Mouse (Mus musculus) midbrain, embryonic 12.5 days (tissue): ENCODE measurements around the gene Srsf7. TPM values are rescaled to one million over a fixed set of nuclear protein-coding genes. Genes with fewer than 3 reads are reported as not detected.

Source experiments
- ATAC-seq: fragments of 200-750 bp; cut with Nextera tagmentation; 2 replicates; pipeline ENCODE4 v1.8.0; 2017; ENCODE audit warnings: low read depth, moderate TSS enrichment, moderate library complexity; ENCODE audit not compliant: low FRiP score
- H3K27ac ChIP-seq: fragments of 300-500 bp; sonication (generic); replicated peaks from 2 replicates; pipeline ENCODE4 v1.5.1; 2016; ENCODE audit warnings: mild to moderate bottlenecking
- H3K27me3 ChIP-seq: fragments of 300-500 bp; sonication (generic); 2 replicates; pipeline ENCODE4 v1.6.1; 2016; ENCODE audit warnings: mild to moderate bottlenecking
- H3K36me3 ChIP-seq: fragments of 300-500 bp; sonication (generic); 2 replicates; pipeline ENCODE4 v1.6.1; 2016
- H3K4me1 ChIP-seq: fragments of 300-500 bp; sonication (generic); 2 replicates; pipeline ENCODE4 v1.6.1; 2016
- H3K4me2 ChIP-seq: fragments of 300-500 bp; sonication (generic); replicated peaks from 2 replicates; pipeline ENCODE4 v1.6.1; 2016; ENCODE audit warnings: mild to moderate bottlenecking, moderate library complexity
- H3K4me3 ChIP-seq: fragments of 300-500 bp; sonication (generic); 2 replicates; pipeline ENCODE4 v1.5.1; 2016; ENCODE audit warnings: mild to moderate bottlenecking
- H3K9ac ChIP-seq: fragments of 300-500 bp; sonication (generic); replicated peaks from 2 replicates; pipeline ENCODE4 v1.6.1; 2016; ENCODE audit warnings: mild to moderate bottlenecking, moderate library complexity
- H3K9me3 ChIP-seq: fragments of 300-500 bp; sonication (generic); 2 replicates; pipeline ENCODE4 v1.6.1; 2016; ENCODE audit warnings: mild to moderate bottlenecking
- WGBS: fragments of 180-500 bp; shearing (Covaris S2); methylation state at CpG from one replicate; pipeline ENCODE4 v1.1.7; 2016; 5-methylcytosine and 5-hydroxymethylcytosine counted together
- polyA plus RNA-seq: library from polyadenylated mRNA; unstranded; fragments of >200 nt; fragmentation: Nextera tagmentation; extraction: Ambion mirVana; gene quantifications from 2 replicates; pipeline ENCODE4 v1.2.1, GENCODE M21; 2016

Gene Srsf7
- polyA plus RNA-seq, 1 experiment from 2014 or later: 688 TPM

- Histone ChIP-seq H3K4me2 (peak overlapping the region; percentile 37), H3K9me3 (no peaks in the 10 kb centered on the region), H3K9ac (no peak overlapping the region), H3K36me3 (no peaks in the 10 kb centered on the region), H3K27ac (peak overlapping the region; percentile 65), H3K27me3 (no peaks in the 10 kb centered on the region), H3K4me3 (peak overlapping the region; percentile 8; the same call in 1 of the 2 replicates), H3K4me1 (peaks cover 18% of the 10 kb centered on the region)
- ATAC-seq: peak; percentile 89
- 20% methylated on average over 16 of the region's 16 CpGs for WGBS
Measured at GRCm38 (mm10) chr17:80168425-80169182, 38.5 kb downstream of the Srsf7 start.

- Histone ChIP-seq H3K27ac (0 out of 2 replicates have a peak overlapping the region, but pooled peaks have one; percentile 65), H3K4me2 (peak overlapping the region; percentile 37; the same call in 1 of the 2 replicates), H3K4me3 (no peak overlapping the region), H3K9me3 (no peaks in the 10 kb centered on the region), H3K4me1 (peaks cover 18% of the 10 kb centered on the region), H3K36me3 (no peaks in the 10 kb centered on the region), H3K9ac (no peak overlapping the region), H3K27me3 (no peaks in the 10 kb centered on the region)
- ATAC-seq: peak; percentile 55; the same call in 1 of the 2 replicates
- WGBS: 70% methylated on average over 7 of the region's 7 CpGs
Measured at GRCm38 (mm10) chr17:80167851-80168251, 39.3 kb downstream of the Srsf7 start.

GRCm38 (mm10) chr17:80167436-80167835 lies 39.7 kb downstream of the Srsf7 start:
- no peak for ATAC-seq
- Histone ChIP-seq H3K4me3 (no peak overlapping the region), H3K36me3 (no peaks in the 10 kb centered on the region), H3K27me3 (no peaks in the 10 kb centered on the region), H3K9ac (no peak overlapping the region), H3K27ac (no peak overlapping the region), H3K9me3 (no peaks in the 10 kb centered on the region), H3K4me1 (peaks cover 18% of the 10 kb centered on the region), H3K4me2 (no peak overlapping the region)
- WGBS: 48% methylated on average over 4 of the region's 4 CpGs

- H3K36me3 ChIP-seq: no peaks in the 10 kb centered on the region
- H3K4me3 ChIP-seq: no peak overlapping the region
- ATAC-seq: no peak
- 89% methylated on average over 6 of the region's 6 CpGs for WGBS
- peaks cover 18% of the 10 kb centered on the region for H3K4me1 ChIP-seq
- H3K9me3 ChIP-seq: no peaks in the 10 kb centered on the region
- no peak overlapping the region for H3K27ac ChIP-seq
- H3K9ac ChIP-seq: no peak overlapping the region
- no peaks in the 10 kb centered on the region for H3K27me3 ChIP-seq
- H3K4me2 ChIP-seq: no peak overlapping the region
Measured at GRCm38 (mm10) chr17:80166346-80166745, 40.8 kb downstream of the Srsf7 start.

- no peak overlapping the region for H3K27ac ChIP-seq
- no peak for ATAC-seq
- 83% methylated on average over 6 of the region's 6 CpGs for WGBS
- no peak overlapping the region for H3K4me2 ChIP-seq
- H3K4me3 ChIP-seq: no peak overlapping the region
- H3K27me3 ChIP-seq: no peaks in the 10 kb centered on the region
- no peaks in the 10 kb centered on the region for H3K36me3 ChIP-seq
- peaks cover 18% of the 10 kb centered on the region for H3K4me1 ChIP-seq
- H3K9me3 ChIP-seq: no peaks in the 10 kb centered on the region
- no peak overlapping the region for H3K9ac ChIP-seq
Measured at GRCm38 (mm10) chr17:80165741-80166140, 41.4 kb downstream of the Srsf7 start.

GRCm38 (mm10) chr17:80163991-80164390 lies 43.1 kb downstream of the Srsf7 start:
- H3K27ac ChIP-seq: no peak overlapping the region
- 92% methylated on average over 8 of the region's 8 CpGs for WGBS
- no peak for ATAC-seq
- H3K4me2 ChIP-seq: no peak overlapping the region
- no peaks in the 10 kb centered on the region for H3K36me3 ChIP-seq
- H3K27me3 ChIP-seq: no peaks in the 10 kb centered on the region
- H3K9me3 ChIP-seq: no peaks in the 10 kb centered on the region
- no peak overlapping the region for H3K9ac ChIP-seq
- peaks cover 16% of the 10 kb centered on the region for H3K4me1 ChIP-seq
- no peak overlapping the region for H3K4me3 ChIP-seq

GRCm38 (mm10) chr17:80160454-80160853 lies 46.7 kb downstream of the Srsf7 start:
- no peak for ATAC-seq
- Histone ChIP-seq H3K27me3 (no peaks in the 10 kb centered on the region), H3K36me3 (no peaks in the 10 kb centered on the region), H3K4me3 (no peak overlapping the region), H3K9ac (no peak overlapping the region), H3K4me2 (no peak overlapping the region), H3K9me3 (no peaks in the 10 kb centered on the region), H3K27ac (no peak overlapping the region), H3K4me1 (no peaks in the 10 kb centered on the region)
- WGBS: 77% methylated on average over 5 of the region's 5 CpGs

GRCm38 (mm10) chr17:80157489-80157888 lies 49.6 kb downstream of the Srsf7 start:
- H3K9ac ChIP-seq: no peak overlapping the region
- H3K27me3 ChIP-seq: no peaks in the 10 kb centered on the region
- H3K4me1 ChIP-seq: no peaks in the 10 kb centered on the region
- ATAC-seq: no peak
- no peaks in the 10 kb centered on the region for H3K9me3 ChIP-seq
- H3K36me3 ChIP-seq: no peaks in the 10 kb centered on the region
- no peak overlapping the region for H3K27ac ChIP-seq
- no peak overlapping the region for H3K4me2 ChIP-seq
- H3K4me3 ChIP-seq: no peak overlapping the region
- WGBS: 96% methylated on average over 6 of the region's 6 CpGs

GRCm38 (mm10) chr17:80156905-80157304 lies 50.2 kb downstream of the Srsf7 start:
- WGBS: 93% methylated on average over 8 of the region's 8 CpGs
- Histone ChIP-seq H3K4me3 (no peak overlapping the region), H3K9me3 (no peaks in the 10 kb centered on the region), H3K36me3 (no peaks in the 10 kb centered on the region), H3K4me2 (no peak overlapping the region), H3K9ac (no peak overlapping the region), H3K27ac (no peak overlapping the region), H3K4me1 (no peaks in the 10 kb centered on the region), H3K27me3 (no peaks in the 10 kb centered on the region)
- ATAC-seq: no peak

GRCm38 (mm10) chr17:80153631-80154030 lies 53.5 kb downstream of the Srsf7 start:
- WGBS: 63% methylated on average over 2 of the region's 2 CpGs
- H3K9ac ChIP-seq: no peak overlapping the region

GRCm38 (mm10) chr17:80152767-80153630 lies 54.1 kb downstream of the Srsf7 start:
- Histone ChIP-seq H3K27ac (no peak overlapping the region), H3K36me3 (no peaks in the 10 kb centered on the region), H3K9me3 (no peaks in the 10 kb centered on the region), H3K4me2 (no peak overlapping the region), H3K4me1 (no peaks in the 10 kb centered on the region), H3K27me3 (no peaks in the 10 kb centered on the region), H3K4me3 (no peak overlapping the region), H3K9ac (no peak overlapping the region)
- no peak for ATAC-seq
- WGBS: 80% methylated on average over 12 of the region's 12 CpGs

More at GRCm38 (mm10) chr17:80153631-80154030, 53.5 kb downstream of the Srsf7 start:
- ATAC-seq: no peak
- Histone ChIP-seq H3K27ac (no peak overlapping the region), H3K27me3 (no peaks in the 10 kb centered on the region), H3K36me3 (no peaks in the 10 kb centered on the region), H3K4me1 (no peaks in the 10 kb centered on the region), H3K9me3 (no peaks in the 10 kb centered on the region), H3K4me3 (no peak overlapping the region), H3K4me2 (no peak overlapping the region)

- Histone ChIP-seq H3K9ac (no peak overlapping the region), H3K4me3 (no peak overlapping the region), H3K4me2 (no peak overlapping the region), H3K27ac (no peak overlapping the region), H3K27me3 (no peaks in the 10 kb centered on the region), H3K9me3 (no peaks in the 10 kb centered on the region), H3K4me1 (no peaks in the 10 kb centered on the region), H3K36me3 (no peaks in the 10 kb centered on the region)
- WGBS: 19% methylated on average over 5 of the region's 5 CpGs
- no peak for ATAC-seq
Measured at GRCm38 (mm10) chr17:80151353-80151752, 55.8 kb downstream of the Srsf7 start.
